Mouse (Mus musculus) E14TG2a.4 (cell line): Measurements from ENCODE around the gene Tyro3.

ENCODE experiments used
- CTCF ChIP-seq: conservative IDR thresholded peaks from 2 replicates; pipeline ENCODE4 v1.5.1; 2014; ENCODE audit warnings: low read length
- NANOG ChIP-seq: IDR thresholded peaks from 2 replicates; pipeline ENCODE4 v1.6.1; 2014; ENCODE audit warnings: borderline replicate concordance, low read length, mixed read lengths
- POU5F1 ChIP-seq: IDR thresholded peaks from 2 replicates; pipeline ENCODE4 v1.6.1; 2014; ENCODE audit warnings: low read length, borderline replicate concordance

DNA sequence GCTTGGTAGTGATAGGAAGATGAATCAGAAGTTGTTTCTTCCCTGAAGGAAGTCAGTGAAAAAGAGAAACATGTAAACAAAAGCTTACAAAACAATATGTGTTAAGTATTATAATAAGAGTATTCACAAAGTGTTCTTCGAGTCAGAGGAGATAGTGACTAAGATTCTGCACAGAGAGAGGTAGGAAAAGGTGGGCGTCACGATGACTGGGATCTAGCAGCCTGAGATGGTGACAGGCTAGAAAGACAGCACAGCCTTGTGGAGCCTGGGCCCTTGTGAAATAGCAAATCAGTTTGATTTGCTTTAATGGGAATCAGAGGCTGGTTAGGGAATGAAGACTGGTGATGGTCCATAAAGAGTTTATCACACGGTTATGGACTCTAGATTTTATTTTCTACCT, 56.3 kb downstream of the Tyro3 start:
- TF ChIP-seq CTCF (no peak), POU5F1 (no peak), NANOG (no peak)
